Mouse (Mus musculus) kidney, postnatal 0 days (tissue): ENCODE data around the gene Aftph. TPM values are rescaled to one million over a fixed set of nuclear protein-coding genes. Genes with fewer than 3 reads are reported as not detected.

Experiments
- ATAC-seq: fragments of 200-750 bp; cut with Nextera tagmentation; replicated peaks from 2 replicates; pipeline ENCODE4 v1.8.0; 2017; ENCODE audit warnings: low read depth, moderate number of reproducible peaks, moderate TSS enrichment, moderate library complexity; ENCODE audit not compliant: low FRiP score
- DNase-seq: peaks from one replicate; pipeline ENCODE4 v3.0.0-alpha.2; 2016; ENCODE audit warnings: low spot score
- H3K27ac ChIP-seq: fragments of 300-500 bp; sonication (generic); 2 replicates; pipeline ENCODE4 v1.5.1; 2014; ENCODE audit warnings: mild to moderate bottlenecking
- H3K27me3 ChIP-seq: fragments of 300-500 bp; sonication (generic); 2 replicates; pipeline ENCODE4 v1.6.1; 2014; ENCODE audit warnings: low read length, mixed read lengths; ENCODE audit not compliant: insufficient read depth
- H3K36me3 ChIP-seq: fragments of 300-500 bp; sonication (generic); 2 replicates; pipeline ENCODE4 v1.6.1; 2014; ENCODE audit warnings: low read length, mixed read lengths; ENCODE audit not compliant: insufficient read depth
- H3K4me1 ChIP-seq: fragments of 300-500 bp; sonication (generic); replicated peaks from 2 replicates; pipeline ENCODE4 v1.6.1; 2014; ENCODE audit warnings: antibody characterized with exemption, low read length, mixed read lengths; ENCODE audit not compliant: insufficient read depth
- H3K4me2 ChIP-seq: fragments of 300-500 bp; sonication (generic); 2 replicates; pipeline ENCODE4 v1.6.1; 2014; ENCODE audit warnings: mild to moderate bottlenecking, low read length, moderate library complexity, mixed read lengths
- H3K4me3 ChIP-seq: fragments of 300-500 bp; sonication (generic); replicated peaks from 2 replicates; pipeline ENCODE4 v1.5.1; 2014; ENCODE audit warnings: low read depth, low read length
- H3K9ac ChIP-seq: fragments of 300-500 bp; sonication (generic); 2 replicates; pipeline ENCODE4 v1.6.1; 2014; ENCODE audit warnings: low read depth, low read length
- H3K9me3 ChIP-seq: fragments of 300-500 bp; sonication (generic); replicated peaks from 2 replicates; pipeline ENCODE4 v1.6.1; 2016; ENCODE audit warnings: low read length, inconsistent platforms, mixed read lengths
- CTCF ChIP-seq: IDR thresholded peaks from 2 replicates; pipeline ENCODE4 v1.5.1; 2016; ENCODE audit warnings: antibody characterized with exemption, low read depth, mild to moderate bottlenecking, moderate library complexity
- WGBS: fragments of 180-500 bp; shearing (Covaris S2); extraction: QIAGEN DNeasy Blood & Tissue Kit; methylation state at CpG from one replicate; pipeline ENCODE4 v1.1.7; 2014; 5-methylcytosine and 5-hydroxymethylcytosine counted together
- polyA plus RNA-seq: library from polyadenylated mRNA; unstranded; fragments of >200 nt; fragmentation: Nextera tagmentation; extraction: Ambion mirVana; gene quantifications from 2 replicates; pipeline ENCODE4 v1.2.1, GENCODE M21; 2015

The Aftph gene
- polyA plus RNA-seq, 1 experiment from 2014 or later = 25.1 TPM

DNA sequence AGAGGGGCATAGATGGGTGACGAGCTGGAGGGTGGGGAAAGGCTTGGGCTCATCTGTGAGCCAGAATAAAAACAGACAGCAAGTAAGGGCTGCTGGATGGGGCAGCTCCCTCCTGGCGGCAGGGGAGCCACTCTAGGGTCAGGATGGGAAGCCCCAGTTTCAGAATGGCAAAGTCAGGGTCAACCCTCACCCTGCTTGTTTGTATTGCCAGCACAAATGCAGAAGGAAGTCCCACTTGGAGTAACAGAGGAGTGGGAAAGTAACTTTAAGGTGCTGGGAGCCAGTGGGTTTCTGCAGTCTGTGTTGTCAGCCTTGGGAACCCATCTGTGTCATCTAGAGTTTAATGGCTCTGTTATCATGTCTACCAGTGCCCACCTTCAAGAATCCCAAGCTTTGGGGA lies 62.0 kb downstream of the Aftph start:
- no peaks in the 10 kb centered on the region for H3K9me3 ChIP-seq
- no peak overlapping the region for H3K4me3 ChIP-seq
- H3K27ac ChIP-seq = no peak overlapping the region
- 0 out of 2 replicates have a peak, but pooled peaks cover 2% of the 10 kb centered on the region for H3K36me3 ChIP-seq
- no peak overlapping the region for H3K4me2 ChIP-seq
- H3K27me3 ChIP-seq = no peaks in the 10 kb centered on the region
- ATAC-seq (no peak), DNase-seq (no peak)
- 74% methylated on average over 2 of the region's 2 CpGs for WGBS
- TF ChIP-seq CTCF = no peak
- no peak overlapping the region for H3K9ac ChIP-seq
- no peaks in the 10 kb centered on the region for H3K4me1 ChIP-seq

DNA sequence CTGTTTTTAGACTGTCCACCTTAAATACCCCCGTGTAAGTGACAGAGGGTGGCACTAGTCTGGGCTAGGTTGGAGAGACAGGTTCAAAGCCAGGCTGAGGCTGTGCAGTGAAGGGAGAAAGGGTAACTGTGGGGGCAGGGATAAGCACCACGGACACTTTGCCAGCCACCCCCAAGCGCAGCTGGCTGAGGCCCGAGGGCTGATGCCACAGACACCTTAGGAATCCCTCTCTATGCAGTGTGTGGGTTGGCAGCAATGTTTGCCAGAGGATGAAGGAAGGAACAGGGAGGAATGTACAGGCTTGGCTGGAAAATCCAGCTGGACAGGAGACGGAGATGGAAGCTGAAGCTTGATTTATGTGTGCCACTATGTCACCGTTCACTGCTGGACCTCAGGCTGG lies 68.9 kb downstream of the Aftph start:
- Histone ChIP-seq H3K9me3 (no peaks in the 10 kb centered on the region), H3K4me1 (no peaks in the 10 kb centered on the region), H3K9ac (no peak overlapping the region), H3K36me3 (no peaks in the 10 kb centered on the region), H3K27me3 (no peaks in the 10 kb centered on the region), H3K27ac (no peak overlapping the region), H3K4me3 (no peak overlapping the region), H3K4me2 (no peak overlapping the region)
- WGBS = 53% methylated on average over 6 of the region's 6 CpGs
- no peak for TF ChIP-seq CTCF
- DNase-seq (no peak), ATAC-seq (no peak)

GRCm38 (mm10) chr11:20671789-20672392 lies 69.5 kb downstream of the Aftph start:
- peak; percentile 58 for TF ChIP-seq CTCF
- Histone ChIP-seq H3K9ac (no peak overlapping the region), H3K4me3 (no peak overlapping the region), H3K27ac (no peak overlapping the region), H3K4me2 (no peak overlapping the region), H3K4me1 (no peaks in the 10 kb centered on the region), H3K36me3 (no peaks in the 10 kb centered on the region), H3K27me3 (no peaks in the 10 kb centered on the region), H3K9me3 (no peaks in the 10 kb centered on the region)
- 64% methylated on average over 6 of the region's 6 CpGs for WGBS
- no peak for DNase-seq
- ATAC-seq = no peak; the same call in 1 of the 2 replicates

- H3K9ac ChIP-seq = no peak overlapping the region
- H3K27me3 ChIP-seq = no peaks in the 10 kb centered on the region
- no peaks in the 10 kb centered on the region for H3K36me3 ChIP-seq
- no peak for DNase-seq
- H3K4me3 ChIP-seq = no peak overlapping the region
- no peak overlapping the region for H3K4me2 ChIP-seq
- TF ChIP-seq CTCF = no peak
- H3K27ac ChIP-seq = no peak overlapping the region
- 81% methylated on average over 9 of the region's 9 CpGs for WGBS
- no peak for ATAC-seq
- H3K9me3 ChIP-seq = no peaks in the 10 kb centered on the region
- no peaks in the 10 kb centered on the region for H3K4me1 ChIP-seq
Measured at GRCm38 (mm10) chr11:20664878-20665277, 76.5 kb downstream of the Aftph start.

DNA sequence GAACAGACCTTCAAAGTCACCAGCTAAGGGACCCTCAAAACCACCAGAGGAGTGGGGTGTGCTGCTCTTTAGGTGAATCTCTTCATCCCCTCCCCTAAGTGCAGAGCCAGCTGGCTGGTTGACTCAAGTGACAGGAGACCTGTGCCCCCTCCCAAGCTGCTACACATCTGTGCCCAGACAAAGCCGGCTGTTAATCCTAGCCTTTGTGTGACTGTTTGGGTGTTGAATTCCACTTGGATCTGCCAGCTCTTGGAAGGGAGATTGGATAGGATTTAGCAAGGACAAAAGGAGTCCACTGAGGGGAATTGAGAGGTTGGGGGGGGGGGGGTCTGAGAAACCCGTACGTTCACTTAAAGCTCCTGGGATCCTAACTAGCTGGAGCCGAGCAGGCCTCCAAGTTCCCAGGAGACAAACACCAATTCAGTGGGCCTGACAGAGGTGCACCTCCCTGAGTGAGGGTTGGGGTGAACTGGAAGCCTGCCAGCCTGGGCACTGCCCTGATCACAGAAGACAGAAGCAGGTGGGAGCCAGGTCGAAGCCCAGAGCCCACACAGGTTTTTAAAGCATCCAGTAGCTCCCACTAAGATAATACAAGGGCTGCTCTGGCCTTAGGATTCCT lies 77.7 kb downstream of the Aftph start:
- no peaks in the 10 kb centered on the region for H3K9me3 ChIP-seq
- H3K4me2 ChIP-seq = no peak overlapping the region
- H3K27ac ChIP-seq = no peak overlapping the region
- DNase-seq (peak; percentile 19), ATAC-seq (no peak)
- 46% methylated on average over 5 of the region's 5 CpGs for WGBS
- H3K9ac ChIP-seq = no peak overlapping the region
- no peaks in the 10 kb centered on the region for H3K4me1 ChIP-seq
- no peaks in the 10 kb centered on the region for H3K36me3 ChIP-seq
- H3K4me3 ChIP-seq = no peak overlapping the region
- TF ChIP-seq CTCF = no peak
- no peaks in the 10 kb centered on the region for H3K27me3 ChIP-seq

DNA sequence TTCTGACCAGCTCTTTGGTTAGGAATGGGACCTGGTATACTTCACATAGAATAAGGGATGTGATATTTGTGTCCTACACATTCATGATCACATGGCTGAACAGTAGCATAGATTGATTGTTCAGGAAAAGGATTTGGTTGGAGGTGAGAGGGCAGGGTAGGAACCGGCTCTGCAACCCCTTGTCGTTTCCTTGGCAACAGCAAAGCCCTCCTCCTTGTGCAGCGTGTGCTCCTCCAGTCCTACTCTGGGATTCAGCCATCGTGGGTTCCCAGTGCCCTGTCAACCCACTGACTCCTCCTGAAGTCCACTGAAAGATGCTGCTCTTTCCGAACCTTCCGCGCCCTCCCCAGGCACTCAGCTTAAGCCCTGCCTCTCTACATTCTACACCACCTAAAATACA lies 78.6 kb downstream of the Aftph start:
- H3K9ac ChIP-seq = no peak overlapping the region
- 69% methylated on average over 7 of the region's 7 CpGs for WGBS
- no peak for DNase-seq
- H3K4me1 ChIP-seq = no peaks in the 10 kb centered on the region
- no peak for ATAC-seq
- H3K4me3 ChIP-seq = no peak overlapping the region
- H3K27me3 ChIP-seq = no peaks in the 10 kb centered on the region
- H3K27ac ChIP-seq = no peak overlapping the region
- H3K4me2 ChIP-seq = no peak overlapping the region
- H3K36me3 ChIP-seq = no peaks in the 10 kb centered on the region
- TF ChIP-seq CTCF = no peak
- H3K9me3 ChIP-seq = no peaks in the 10 kb centered on the region
